Mouse (Mus musculus) B cell, adult 2 months (primary cell): ENCODE measurements around the gene Rdh11.

Experiments used
- DNase-seq, 2 experiments: peaks; one replicate each; pipeline ENCODE4 v3.0.0; 2022

Gene Rdh11

DNA sequence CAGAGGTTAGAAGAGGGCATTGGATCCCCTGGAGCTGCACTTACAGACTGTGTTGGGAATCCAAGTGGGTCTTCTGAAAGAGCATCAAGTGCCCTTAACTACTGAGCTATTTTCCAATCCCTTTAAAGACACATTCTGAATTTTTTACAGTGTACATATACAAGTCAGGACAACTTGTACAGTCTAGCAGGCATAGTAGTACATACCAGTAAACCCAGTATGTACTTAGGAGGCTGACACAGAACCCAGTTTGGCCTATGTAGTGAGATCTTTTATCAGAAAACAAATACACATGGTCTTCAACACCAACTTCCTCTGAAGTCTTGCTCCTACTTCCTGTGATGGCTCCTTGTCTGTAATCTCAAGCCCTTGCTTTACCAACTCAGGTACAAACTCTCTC, 53.1 kb downstream of the Rdh11 start:
- DNase-seq, result no peak

DNA sequence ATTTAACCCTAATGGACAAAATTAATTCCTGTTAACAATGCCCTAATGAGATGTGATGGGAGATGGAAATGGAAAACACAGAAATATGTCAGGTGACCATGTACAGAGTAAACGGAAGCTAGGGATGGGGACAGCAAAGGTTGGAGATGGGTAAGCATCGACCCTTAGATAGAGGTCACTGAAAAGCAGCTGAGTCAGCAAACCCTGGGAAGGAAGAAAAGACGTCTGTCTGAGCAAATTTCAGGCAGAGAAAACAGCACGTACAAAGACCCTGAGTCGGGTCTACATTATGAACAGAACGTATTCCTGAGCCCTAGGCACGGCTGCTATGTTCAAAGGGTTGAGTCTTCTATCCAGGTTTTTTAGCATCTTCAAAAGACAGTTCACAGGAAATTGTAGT, 55.1 kb downstream of the Rdh11 start:
- no peak for DNase-seq

DNA sequence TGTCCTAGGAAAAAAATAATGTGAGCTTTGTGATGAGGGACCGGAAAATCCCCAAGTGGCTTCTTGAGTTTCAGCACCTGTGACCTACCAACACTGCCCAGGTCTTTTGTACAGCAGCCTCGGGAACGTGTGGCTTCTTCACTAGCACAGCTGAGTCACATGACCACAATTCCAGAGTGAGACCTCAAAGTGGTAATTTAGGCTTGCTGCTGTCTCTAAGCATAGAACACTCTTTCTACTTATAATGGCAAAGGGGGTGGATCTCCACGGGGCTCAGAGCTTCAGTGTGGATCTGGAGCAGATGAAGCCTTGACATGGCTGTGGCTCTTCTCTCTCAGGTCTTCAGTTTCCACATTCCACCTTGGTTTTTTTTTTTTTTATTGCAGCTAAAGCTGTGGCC, 57.0 kb downstream of the Rdh11 start:
- DNase-seq, result no peak

DNA sequence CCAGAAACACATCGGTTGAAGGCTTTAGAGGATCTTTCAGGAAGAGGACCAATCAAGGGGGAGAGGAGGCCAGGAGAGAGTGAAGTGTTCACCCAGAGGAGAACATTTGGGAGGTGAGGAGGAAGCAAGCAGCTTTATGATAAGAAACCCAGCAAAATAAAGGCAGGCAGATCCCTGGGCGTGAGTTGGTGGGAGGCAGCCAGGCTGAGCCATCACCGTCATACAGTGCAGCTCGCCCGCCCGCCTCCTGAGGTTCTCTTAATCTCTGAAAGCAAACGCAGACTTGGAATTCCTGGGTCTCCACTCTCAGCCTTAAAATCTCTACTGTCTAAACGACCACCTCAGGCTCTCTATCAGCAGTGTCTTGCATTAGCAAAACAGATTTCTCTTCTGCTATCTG, 57.4 kb downstream of the Rdh11 start:
- no peak for DNase-seq

DNA sequence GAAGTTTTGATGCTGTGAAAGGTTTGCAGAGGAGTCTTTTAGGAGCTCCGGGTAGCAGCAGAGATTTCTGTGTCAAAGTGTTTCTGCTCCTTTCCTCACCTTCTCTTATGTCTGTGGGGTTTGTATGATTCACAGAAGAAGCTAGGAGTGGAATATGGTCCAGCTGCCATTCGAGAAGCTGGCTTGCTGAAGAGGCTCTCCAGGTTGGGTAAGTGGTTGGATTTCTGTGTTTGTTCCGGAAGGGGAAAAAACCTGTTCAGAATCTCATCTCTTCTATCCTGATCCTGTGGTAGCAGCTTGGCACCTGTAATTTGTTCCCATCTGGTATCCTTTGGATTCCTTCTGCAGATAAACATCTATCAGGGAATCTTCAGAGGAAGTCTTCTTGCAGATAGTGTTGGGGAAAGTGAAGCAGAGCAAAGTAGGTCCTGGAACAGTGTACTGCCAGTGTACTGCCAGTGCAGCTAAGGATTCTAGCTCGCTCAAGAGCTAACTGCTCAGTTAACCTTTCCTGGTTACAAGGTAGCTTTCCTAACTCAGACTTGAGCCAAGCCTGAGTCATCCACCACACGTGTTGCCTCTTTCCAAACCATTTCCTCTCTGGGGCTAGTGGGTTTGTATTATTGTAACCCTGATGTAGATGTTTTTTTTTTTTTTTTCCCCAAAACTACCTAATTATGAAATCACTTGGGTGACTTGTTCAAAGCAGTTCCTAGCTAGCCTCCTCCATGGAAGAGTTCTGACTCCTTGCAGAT, 60.2 kb downstream of the Rdh11 start:
- DNase-seq, result no peak

DNA sequence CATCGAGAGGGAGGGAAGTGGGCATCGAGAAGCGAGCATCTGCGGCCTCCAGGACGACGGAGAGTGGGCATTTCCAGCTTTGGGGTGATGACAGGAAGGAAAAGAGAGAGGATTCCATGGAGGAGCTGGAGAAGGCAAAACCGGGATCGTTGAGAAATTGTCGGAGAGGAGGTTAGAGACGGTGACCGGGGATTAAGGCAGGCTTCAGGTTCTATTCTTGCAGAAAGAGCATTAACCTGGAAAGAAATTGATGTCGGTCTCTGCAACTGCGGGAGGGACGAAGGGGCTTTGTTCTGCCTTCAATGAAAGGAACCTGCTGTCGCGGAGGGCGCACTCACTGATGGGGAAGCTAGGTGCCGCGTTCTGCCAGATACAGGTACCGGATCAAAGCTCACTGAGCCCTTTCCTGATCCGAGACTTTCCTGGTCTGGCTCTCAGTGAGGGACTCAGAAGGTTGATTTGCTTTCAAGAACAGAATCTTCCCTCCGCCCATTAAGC, 60.9 kb downstream of the Rdh11 start:
- peak; percentile 11 to 12 for DNase-seq

DNA sequence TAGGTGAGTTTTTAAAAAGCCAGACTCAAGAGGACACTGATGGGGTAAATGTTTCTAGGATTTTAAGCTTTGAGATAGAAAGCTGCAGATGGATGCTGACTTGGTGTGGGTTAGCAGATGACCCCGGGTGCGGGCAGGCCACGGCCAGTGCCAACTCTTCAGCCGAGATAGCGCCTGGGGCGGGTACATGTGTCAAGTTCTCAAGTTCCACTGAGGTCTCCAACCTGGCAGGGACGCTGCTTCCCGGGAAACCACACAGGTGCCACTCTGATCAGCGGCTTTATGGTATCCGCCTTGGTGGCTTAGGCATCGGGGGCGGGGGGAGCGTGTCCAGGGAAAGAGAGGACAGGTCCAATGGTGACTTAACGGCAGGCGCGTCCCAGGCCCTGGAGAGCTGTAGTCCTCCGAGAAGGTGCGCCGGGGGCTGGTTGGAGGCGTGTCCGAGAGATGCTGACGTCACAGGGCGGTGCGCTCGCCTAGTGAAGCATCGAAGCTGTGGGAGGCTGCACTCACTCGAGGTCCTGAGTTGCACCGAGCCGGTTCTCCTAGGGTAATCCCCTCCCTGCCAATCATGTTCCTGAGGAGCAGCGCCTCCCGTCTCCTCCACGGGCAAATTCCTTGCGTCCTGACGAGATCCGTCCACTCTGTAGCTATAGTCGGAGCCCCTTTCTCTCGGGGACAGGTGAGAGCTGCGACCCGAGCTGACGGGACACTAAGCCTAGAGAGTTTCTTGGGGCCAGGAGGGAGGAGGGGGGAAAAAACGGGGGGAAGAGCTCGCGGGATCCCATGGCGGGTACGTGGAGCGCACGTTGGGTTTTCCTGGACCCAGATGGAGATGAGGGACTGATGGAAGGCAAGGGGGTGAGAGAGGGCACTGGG, 61.6 kb downstream of the Rdh11 start, which contains the start of gene Arg2:
Arg2 (plus strand) TSS at position 479 of the 879 bp plus-strand sequence.
- DNase-seq, result peak; percentile 90
